Mouse (Mus musculus) neutrophil, adult 5-6 weeks (primary cell): Measurements from ENCODE around the gene Samm50. TPM values are rescaled to one million over a fixed set of nuclear protein-coding genes. Genes with fewer than 3 reads are reported as not detected.

Experiments
- ATAC-seq: fragments of 151-379, 151-347 bp; 2 replicates; pipeline ENCODE4 v1.8.0; 2017; ENCODE audit warnings: mild to moderate bottlenecking, moderate TSS enrichment; ENCODE audit not compliant: insufficient number of reproducible peaks, poor library complexity, low FRiP score, severe bottlenecking; ENCODE audit errors: extremely low read depth
- total RNA-seq: library from RNA; stranded (forward); fragments of 200-1000 nt; gene quantifications from 2 replicates; pipeline ENCODE4 v1.2.3, GENCODE M21; 2017

Samm50 gene
- total RNA-seq, 1 experiment from 2014 or later: 44.5 TPM

GRCm38 (mm10) chr15:84209517-84210412 lies 17.7 kb downstream of the Samm50 start:
- ATAC-seq: no peak

DNA sequence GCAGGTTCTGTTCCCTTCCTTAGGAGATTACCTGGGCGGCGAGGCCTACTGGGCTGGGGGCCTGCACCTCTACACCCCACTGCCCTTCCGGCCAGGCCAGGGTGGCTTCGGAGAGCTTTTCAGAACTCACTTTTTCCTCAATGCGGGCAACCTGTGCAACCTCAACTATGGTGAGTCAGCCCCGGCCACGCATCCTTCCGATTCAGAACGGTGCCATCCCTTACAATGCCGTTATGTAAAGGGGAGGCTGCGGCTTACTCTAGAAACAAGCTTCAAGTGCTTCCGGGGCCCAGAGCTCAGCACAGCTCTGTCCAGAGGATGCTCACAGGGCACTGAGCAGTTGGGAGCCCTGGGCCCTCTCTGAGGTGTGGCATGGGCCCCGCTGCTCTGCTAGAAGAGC lies 18.4 kb downstream of the Samm50 start:
- ATAC-seq: no peak

GRCm38 (mm10) chr15:84210941-84211340 lies 18.9 kb downstream of the Samm50 start:
- ATAC-seq: no peak

- no peak for ATAC-seq
These were observed 19.5 kb downstream of the Samm50 start for GRCm38 (mm10) chr15:84211564-84211963.

GRCm38 (mm10) chr15:84212031-84212755 lies 20.2 kb downstream of the Samm50 start:
- peak; percentile 48; the same call in 1 of the 2 replicates for ATAC-seq

- no peak for ATAC-seq
These were observed 20.7 kb downstream of the Samm50 start for GRCm38 (mm10) chr15:84212756-84213105.

DNA sequence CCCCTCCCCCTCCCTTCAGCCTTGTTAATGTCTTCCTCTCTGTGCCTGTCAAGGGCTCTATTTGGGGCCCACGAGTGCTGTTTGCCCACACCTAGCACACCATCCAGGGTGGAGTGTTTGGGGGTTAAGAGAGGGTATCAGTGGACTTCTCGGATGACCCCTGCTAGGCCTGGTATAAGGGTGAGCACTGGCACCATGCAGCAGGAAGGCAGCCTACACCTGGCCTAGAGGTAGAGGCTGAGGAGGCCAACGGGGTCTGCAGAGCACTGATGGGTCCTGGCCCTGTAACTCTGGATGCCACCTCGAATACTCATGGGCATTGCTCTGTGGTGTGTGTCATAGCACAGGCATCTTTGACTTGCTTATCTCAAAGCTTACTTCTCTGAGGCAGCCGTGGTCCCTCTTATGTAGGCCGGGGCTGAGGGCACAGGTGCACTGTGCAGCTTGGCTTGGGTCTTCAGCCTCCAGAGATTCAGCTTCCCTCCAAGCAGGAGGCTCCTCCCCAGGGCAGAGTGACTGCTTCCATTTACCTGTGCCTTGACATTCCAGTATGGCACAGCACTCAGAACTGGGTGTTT lies 21.2 kb downstream of the Samm50 start:
- ATAC-seq: no peak

- no peak for ATAC-seq
These were observed 22.4 kb downstream of the Samm50 start for GRCm38 (mm10) chr15:84214476-84214875.

GRCm38 (mm10) chr15:84215273-84215672 lies 23.2 kb downstream of the Samm50 start:
- ATAC-seq: no peak

DNA sequence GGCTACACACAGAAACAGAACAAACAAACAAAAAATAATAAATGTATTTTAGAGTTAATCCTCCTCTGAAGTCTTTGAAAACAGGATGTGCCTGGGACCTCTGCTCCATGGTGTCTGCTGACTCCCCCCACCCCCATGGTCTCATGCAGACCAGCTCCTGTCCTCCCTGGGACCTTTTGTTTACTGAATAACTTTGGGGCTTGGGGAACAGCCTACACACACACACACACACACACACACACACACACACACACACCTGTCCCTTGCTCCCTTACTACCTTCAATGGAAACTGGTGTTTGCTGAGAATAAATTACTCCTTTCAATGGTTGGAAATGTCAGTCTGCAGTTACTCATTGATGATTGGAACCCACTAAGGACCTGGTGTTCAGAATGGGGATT lies 24.0 kb downstream of the Samm50 start:
- no peak for ATAC-seq

DNA sequence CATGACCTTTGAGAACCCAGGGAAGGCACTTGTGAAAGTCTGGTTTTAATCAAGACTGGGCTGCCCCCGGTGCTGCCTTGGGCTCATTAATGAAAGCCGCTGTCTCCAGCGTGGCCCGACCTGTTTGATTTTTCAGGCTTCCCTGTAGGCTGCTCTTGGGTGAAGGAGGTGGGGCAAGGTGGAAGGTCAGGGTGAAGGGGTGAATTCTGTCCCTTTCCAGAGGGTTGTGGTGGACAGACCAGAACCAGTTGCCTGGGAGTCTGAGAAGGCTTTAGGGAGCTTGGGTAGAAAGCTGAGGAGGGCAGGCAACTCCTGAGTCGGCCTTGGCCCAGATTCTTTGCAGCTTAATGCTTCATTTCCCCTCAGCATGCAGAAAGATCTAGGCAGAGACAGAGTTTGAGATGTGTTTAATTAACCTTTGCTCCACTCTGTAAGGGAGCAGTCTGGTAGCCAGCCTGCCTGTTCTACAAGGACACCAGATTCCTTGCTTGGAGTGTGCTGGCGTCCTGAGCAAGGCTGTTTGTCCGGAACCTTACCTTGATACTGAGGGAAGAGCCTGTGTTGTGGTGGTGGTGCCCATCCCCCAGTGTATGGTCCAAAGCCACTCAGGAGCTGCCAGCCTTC lies 24.5 kb downstream of the Samm50 start:
- no peak for ATAC-seq

DNA sequence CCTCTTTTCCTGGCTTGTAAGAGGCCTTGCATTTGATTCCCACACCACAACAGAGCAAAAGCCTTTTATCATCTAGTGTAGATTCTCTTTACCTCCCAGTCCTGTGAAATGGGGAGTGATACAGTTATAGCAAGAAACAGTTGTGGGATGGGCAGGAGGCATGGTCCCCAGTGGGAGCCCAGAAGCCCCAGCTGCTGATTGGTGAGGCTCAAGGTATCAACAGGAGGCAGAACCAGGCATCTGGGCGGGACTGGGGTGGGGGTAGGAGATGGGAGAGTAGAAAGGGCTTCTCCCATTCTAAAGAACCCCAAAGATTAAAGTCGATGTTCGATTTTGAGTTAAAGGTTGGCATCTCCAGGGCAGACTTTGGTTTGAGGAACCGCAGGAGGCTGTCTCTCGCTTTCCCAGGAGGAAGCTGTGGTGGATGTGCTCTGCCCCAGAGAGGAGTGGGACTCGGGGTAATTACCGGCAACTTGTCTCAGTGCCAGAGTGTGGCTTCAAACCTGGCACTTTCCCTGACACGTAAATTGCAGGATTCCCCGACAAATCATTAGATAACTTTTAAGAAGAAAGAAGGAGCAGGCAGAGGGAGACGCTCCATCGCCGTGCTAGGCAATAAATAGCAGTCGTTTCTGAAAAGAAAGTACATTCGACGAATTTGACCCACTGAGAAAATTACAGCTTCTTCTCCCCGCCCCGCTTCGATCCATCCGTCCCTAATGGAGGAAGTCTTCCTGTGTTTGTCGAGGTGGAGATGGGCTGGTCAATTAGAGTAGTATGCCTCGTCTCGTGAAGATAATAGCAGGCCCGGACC lies 26.1 kb downstream of the Samm50 start:
- ATAC-seq: no peak

- ATAC-seq: no peak
These were observed 26.8 kb downstream of the Samm50 start for GRCm38 (mm10) chr15:84218783-84219271.

- no peak for ATAC-seq
These were observed 29.5 kb downstream of the Samm50 start for GRCm38 (mm10) chr15:84221539-84221938.

DNA sequence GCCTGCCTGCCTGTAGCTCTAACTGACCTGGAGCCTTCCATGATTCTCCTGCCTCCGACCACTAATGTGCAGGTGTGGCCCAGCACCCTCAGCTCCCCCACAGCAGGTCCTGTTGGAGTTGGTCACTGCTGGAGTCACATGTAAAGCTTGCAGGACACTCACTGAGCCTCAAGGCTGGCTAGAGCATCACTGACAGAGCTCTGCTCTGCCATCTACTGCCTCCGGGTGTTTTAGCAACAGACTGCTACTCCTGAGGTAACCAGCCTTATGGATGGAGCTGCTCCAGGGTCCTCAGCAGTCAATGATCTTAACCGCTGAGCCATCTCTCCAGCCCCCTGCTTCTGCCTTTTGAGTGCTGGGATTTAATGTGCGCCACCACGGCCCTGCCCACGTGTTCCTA lies 31.4 kb downstream of the Samm50 start:
- ATAC-seq: no peak

- no peak for ATAC-seq
These were observed 32.7 kb downstream of the Samm50 start for GRCm38 (mm10) chr15:84224779-84225178.

- no peak for ATAC-seq
These were observed 34.9 kb downstream of the Samm50 start for GRCm38 (mm10) chr15:84226918-84227317.

DNA sequence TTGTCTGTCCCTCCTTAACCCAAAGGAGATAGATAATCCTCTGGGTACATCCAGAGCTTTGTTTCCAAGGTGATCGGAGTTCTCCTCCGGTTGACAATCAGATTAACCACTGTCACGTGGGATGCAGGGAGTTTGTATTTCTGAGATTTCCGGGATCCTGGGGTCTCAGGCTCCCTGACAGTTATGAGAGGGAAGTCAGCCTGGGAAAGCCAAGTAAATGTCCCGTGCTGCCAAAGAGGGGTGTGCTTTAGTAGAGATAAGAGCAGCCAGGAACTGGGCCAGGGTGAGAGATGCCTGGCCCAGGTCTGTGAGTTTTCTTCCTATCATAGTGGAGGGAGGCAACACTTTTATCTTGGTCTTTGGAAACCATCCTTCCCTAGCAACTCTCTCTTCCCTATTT lies 38.6 kb downstream of the Samm50 start:
- no peak for ATAC-seq
